Mouse (Mus musculus) central nervous system, embryonic 18 days (tissue): ENCODE results near the gene Btbd16. TPM values are rescaled to one million over a fixed set of nuclear protein-coding genes. Genes with fewer than 3 reads are reported as not detected.

Experiments
- polyA plus RNA-seq: library from polyadenylated mRNA; depleted of rRNA; stranded (reverse); fragments of >200 nt; gene quantifications from 2 replicates; pipeline ENCODE4 v1.2.3, GENCODE M21; 2012; rRNA removed

The Btbd16 gene
- 0.20 and 0.23 TPM in 2 replicates for polyA plus RNA-seq

GRCm38 (mm10) chr7:130773914-130774630 is at the start of gene Btbd16:
TSS of gene Btbd16 (plus strand) at chr7:130774069.

GRCm38 (mm10) chr7:130865613-130866591 is 92.0 kb downstream of the Btbd16 start, which contains the start of gene Plekha1:
TSS of gene Plekha1 (plus strand) at chr7:130865756.

Other genes with a start within 250 kb of the Btbd16 start
- 53.8 and 54.9 TPM in 2 replicates for gene Nsmce4a, start 201.0 kb upstream of the Btbd16 start, polyA plus RNA-seq
- 50.9 and 52.1 TPM in 2 replicates for gene Tacc2, start 196.6 kb upstream of the Btbd16 start, polyA plus RNA-seq
- gene Plekha1, start 91.7 kb downstream of the Btbd16 start, polyA plus RNA-seq: 217 and 219 TPM in 2 replicates
- 25.0 and 37.0 TPM in 2 replicates for gene Htra1, start 162.0 kb downstream of the Btbd16 start, polyA plus RNA-seq